Mouse (Mus musculus) liver, postnatal 0 days (tissue): ENCODE data around the gene Rtn3.

Experiments used
- CTCF ChIP-seq: sonication (generic); IDR thresholded peaks from 2 replicates; pipeline ENCODE4 v1.5.1; 2016; ENCODE audit warnings: antibody characterized with exemption, low read depth
- EP300 ChIP-seq: IDR thresholded peaks from 2 replicates; pipeline ENCODE4 v1.6.1; 2016; ENCODE audit warnings: antibody characterized with exemption, low read depth, mild to moderate bottlenecking

- TF ChIP-seq CTCF (no peak), EP300 (no peak)
These were observed 60.4 kb downstream of the Rtn3 start for GRCm38 (mm10) chr19:7422656-7423027.
